Mouse (Mus musculus) stomach, postnatal 0 days (tissue): ENCODE measurements around the gene 1810043G02Rik.

Experiments used
- CTCF ChIP-seq: IDR thresholded peaks from 2 replicates; pipeline ENCODE4 v1.5.1; 2016; ENCODE audit warnings: antibody characterized with exemption, low read depth, mild to moderate bottlenecking, moderate library complexity
- EP300 ChIP-seq: optimal IDR thresholded peaks from 2 replicates; pipeline ENCODE3; 2016; ENCODE audit warnings: antibody characterized with exemption

- TF ChIP-seq CTCF (no peak), EP300 (no peak)
Observed at GRCm38 (mm10) chr10:77985775-77986174, 7.5 kb downstream of the 1810043G02Rik start.
